Mouse (Mus musculus): ENCODE data around the gene Tmem132e.

Tmem132e gene

DNA sequence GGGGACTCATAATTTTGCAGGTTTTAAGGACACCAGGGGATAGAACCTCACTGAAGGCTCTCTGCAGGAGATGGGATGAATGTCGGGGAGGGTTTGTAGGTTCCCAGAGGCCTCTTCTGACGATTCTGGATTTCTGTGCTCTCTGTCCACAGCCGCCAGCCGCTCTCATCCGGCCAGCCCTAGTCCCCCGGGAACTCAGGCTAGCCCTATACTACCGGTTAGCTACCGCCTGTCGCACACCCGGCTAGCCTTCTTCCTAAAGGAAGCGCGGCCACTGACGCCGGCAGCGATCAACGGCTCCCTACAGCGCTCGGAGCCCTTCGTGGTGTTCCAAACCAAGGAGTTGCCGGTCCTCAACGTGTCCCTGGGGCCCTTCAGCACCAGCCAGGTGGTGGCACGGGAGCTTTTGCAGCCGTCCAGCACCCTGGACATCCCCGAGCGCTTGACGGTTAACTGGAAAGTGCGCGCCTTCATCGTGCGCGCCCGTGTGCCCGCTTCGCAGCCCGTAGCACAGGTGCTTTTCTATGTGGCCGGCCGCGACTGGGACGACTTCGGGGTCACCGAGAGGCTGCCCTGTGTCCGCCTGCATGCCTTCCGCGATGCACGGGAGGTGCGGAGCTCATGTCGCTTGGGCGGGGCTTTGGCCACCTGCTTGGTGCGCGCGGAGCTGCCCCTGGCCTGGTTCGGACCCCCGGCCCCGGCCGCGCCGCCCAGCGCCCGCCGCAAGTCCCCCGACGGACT is 45.6 kb downstream of the Tmem132e start:
- DNase-seq (ENCODE audit: low spot score in 2 of 2): no peak

DNA sequence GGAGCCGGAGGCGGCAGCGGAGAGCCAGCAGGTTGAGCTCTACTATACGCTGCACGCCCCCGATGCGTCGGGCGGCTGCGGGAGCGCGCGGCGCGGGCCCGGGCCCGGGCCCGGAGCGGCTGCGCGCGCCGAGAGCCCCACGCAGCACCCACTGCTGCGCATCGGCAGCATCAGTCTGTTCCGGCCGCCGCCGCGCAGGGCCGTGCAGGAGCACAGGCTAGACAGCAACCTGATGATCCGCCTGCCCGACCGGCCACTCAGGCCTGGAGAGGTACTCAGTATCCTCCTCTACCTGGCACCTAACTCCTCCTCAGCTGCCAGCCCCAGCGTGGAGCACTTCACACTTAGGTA is 46.1 kb downstream of the Tmem132e start:
- DNase-seq (ENCODE audit: low spot score in 2 of 2): no peak

DNA sequence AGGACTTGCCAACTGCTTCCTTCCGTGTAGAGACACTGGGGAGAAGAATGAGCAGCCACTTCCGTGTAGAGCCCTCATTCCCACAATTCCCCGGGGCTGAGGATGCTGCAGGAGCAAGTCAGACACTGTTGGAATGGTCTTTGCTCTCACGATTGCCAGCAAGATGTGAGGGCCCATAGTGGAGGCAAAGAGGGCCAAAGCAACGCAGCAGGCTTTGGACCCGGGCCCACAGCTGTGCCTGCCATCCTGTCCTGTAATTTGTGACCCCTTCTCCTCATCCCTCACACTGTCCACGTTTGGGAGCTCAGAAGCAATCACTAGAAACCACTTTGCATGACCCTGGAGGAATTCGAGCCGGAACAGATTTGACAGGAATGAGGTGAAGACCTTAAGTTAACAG is 59.8 kb downstream of the Tmem132e start:
- no peak for DNase-seq (ENCODE audit: low spot score in 2 of 2)

DNA sequence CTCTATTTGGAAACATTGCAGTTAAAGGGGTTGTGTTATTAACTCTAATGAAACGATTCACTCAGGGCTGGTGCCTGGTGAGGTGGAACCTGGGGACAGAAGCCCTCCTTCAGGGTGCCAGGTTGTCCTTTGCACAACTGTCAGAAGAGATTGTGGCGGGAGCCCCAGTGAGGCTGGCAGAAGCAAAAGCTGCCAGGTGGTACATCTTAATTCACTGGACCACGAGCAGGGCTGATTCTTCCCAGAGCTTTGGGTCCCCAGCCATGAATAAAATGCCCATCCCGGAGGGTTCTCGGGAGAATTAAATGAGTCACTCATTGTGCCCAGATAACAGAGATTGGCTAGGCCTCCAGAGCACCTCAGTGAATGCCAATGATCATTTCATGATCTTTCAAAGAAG is 63.8 kb downstream of the Tmem132e start:
- DNase-seq (ENCODE audit: low spot score in 2 of 2): no peak

DNA sequence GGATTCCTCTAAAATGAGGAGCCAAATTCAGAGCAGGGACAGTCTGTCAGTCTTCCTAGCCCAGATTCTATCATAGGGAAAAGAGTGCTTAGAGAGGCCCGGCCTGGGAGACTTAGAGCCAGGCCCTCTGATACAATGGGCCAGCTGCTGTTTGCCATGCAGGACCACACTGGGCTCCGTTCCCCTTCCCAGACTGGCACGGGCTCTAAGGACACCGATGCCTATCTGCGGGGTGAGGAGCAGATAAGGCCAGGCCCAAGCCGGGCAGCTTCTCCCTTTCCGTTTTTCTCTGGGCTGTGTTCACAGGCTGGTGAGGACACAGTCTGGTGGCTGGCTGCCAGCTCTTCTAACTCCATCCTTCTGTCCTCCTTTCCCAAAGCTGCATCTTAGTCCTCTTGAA is 64.5 kb downstream of the Tmem132e start:
- DNase-seq (ENCODE audit: low spot score in 2 of 2): no peak

DNA sequence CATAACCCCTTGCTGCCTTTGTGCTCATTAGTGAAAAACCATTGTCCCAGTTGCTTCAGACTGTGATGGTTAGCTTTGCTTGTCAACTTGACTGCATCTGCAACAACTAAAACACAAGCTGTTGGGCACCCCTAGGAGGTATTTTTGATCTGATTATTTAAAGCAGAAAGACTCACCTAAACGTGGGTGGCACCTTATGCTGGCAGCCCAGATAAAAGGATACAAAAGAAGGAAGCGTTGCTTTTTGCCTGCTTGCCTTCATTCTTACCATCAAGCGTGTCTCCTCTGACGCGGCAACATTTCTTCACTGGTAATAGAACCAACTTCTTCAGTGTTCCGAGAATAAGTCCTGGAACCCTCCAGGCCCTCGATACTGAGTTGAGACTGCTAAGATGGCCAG is 72.6 kb downstream of the Tmem132e start:
- DNase-seq (ENCODE audit: low spot score in 2 of 2): no peak

DNA sequence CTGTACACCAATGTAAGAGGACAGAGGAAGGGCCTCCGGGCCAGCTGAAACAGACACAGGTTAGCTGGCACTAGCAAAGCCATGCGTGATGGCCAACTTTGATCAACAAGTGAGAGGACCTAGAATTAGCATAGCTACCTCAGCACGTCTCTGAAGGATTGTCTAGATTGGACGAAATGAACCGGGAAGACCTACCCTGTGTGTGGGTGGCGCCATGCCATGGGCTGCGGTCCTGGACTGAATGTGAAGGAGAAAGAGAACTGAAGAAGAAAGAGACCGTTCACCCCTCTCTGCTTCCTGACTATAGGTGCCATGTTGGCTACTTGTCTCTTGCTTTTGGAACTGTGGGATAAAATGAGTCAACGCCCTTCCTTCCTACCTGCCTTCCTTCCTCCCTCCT is 76.8 kb downstream of the Tmem132e start:
- DNase-seq (ENCODE audit: low spot score in 2 of 2): no peak

DNA sequence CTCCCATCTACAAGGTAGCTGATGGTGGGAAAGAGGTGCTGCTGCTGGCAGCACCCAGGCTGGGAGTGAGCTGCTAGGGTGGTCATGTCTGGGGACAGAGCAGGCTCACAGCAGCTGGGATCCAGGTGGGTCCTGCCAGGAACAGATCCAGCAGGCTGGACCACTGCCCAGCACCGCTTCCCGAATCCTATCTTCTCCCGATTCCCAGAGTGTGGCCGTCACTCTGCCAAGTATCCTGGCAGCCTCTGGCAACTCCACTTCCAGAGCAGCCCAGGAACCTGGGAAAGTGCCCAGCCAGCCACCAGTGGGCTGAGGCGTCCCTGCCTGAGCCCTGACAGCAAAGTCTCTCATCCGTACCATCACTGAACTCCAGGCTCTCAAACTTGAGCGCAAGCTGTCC is 78.5 kb downstream of the Tmem132e start:
- DNase-seq (ENCODE audit: low spot score in 2 of 2): peak; percentile 13 to 21

DNA sequence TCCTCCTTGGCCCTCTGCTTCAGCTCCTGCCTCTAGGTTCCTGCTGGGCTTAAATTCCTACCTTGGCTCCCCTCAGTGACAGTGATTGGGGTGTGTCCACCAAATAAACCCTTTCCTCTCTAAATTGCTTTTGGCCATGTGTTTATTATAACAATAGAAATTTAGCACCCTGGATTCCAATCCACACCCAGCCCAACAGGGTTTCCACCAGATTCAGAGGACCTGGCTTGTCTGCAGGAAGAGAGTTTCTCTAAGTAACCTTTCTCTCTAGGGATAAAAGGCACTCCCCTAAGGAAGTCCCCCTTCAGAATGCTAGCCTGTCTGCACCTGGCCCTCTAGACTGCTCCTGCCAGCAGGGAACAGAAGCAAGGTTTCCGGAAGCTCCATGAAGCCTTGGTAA is 82.4 kb downstream of the Tmem132e start:
- no peak for DNase-seq (ENCODE audit: low spot score in 2 of 2)

DNA sequence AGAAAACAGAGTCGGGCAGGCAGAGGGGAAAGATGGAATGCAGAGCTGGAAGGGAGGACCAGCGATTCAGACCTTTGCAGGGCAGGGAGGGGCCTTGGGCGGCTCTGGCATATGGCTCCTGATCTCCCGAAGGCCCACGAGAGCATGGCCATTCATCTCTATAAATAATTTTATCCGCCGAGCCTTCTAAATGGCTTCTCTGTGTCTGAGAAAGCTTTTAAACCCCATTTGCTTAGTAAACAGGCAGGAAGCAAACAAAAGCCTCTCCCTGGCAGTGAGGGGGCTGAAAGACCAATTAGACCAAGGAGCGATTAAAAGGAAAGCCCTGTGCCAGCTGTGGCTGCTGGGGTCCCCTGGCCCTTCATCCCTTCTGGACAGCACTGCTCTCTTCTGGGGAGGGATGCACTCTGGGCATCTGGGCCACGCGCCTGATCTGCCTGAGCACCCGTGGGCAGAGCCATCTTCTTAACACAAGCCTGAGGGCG is 84.5 kb downstream of the Tmem132e start:
- no peak for DNase-seq (ENCODE audit: low spot score in 2 of 2)

DNA sequence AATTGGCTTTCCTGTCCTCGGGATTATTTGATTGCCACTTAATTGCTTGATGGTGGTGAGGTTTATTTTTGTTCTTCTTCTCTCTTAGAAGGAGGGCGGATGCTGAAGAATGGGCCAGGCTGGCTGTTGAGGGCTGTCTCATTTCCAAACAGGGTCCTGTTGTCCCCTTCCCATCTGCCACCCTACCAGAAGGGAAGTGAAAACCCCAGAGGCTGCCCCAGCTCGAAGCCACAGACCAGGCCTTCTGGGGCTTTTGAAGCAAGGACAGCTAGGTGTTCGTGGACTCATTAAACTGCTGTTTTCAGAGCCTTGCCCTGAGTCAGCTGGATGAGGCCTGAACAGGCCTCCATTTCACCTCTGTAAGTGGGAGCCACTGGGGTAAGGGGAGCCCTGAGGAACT is 87.4 kb downstream of the Tmem132e start:
- no peak for DNase-seq (ENCODE audit: low spot score in 2 of 2)

DNA sequence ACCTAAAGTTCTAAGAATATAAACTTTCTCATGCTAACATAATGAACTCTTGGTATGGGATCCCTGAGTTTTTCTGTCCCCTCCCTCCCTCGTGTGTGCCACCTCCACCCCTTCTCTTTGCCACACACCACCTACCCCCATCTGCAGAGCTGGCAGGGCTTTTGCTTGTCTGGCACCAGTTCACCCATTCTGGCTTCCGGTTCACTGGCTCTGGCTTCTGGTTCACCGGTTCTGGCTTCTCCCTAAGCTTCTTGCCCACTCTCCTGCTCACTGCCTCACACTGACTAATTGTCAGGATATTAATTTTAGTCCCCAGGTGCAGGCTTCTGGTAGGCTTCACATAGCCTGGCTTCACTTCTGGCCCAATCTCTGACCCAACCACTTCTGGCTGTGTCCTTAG is 88.7 kb downstream of the Tmem132e start:
- DNase-seq (ENCODE audit: low spot score in 2 of 2): no peak

DNA sequence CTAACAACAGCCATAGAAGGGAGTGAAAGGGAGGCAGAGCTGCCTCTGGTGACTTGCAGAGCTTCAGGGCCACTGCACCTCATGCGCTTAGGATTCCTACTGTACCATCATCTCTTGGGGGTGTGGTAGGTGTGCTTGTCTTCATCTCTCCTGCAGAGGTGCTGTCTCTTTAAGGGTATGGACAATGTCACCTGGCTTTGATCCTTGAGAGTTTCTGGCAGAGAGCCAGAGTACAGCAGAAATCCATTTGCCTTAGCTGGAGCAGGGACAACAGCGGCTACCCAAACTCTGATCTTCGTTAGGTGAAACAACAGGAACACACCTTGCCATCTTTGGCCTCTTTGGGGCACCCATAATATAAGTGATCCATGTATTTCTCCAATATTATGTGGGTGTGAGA is 92.2 kb downstream of the Tmem132e start:
- no peak for DNase-seq (ENCODE audit: low spot score in 2 of 2)

DNA sequence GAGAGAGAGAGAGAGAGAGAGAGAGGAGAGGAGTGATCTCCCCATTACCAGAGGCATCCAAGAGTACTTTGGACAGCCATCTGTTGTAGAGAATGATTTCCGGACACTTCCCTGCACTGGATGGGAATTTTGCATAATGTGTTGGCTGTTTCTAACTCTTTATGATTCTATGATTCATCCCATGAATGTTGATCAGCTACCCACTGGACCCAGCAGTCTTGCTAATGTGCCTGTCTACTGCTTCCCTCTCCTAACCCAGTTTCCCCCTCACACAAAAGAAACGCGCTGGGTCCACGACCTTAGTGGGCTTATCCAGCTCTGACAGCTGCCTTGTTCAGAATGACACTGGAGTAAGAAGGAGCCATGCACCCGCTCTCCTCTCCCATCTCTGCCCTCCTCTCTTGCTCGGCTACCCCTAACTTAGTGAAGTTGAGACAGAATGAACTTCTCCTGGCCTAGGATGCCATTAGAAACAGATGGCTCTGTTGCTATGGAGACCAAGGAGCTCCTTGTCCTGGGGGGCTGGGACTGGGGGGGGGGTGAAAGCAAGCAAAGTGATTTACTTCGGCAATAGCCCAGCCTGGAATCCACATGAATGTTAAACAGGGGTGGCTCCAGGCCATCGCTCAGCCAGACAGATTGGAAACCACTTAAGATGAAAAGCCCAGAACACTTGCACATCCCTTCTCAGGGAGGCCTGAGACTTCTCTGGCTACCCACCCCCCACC is 98.8 kb downstream of the Tmem132e start:
- no peak for DNase-seq (ENCODE audit: low spot score in 2 of 2)

DNA sequence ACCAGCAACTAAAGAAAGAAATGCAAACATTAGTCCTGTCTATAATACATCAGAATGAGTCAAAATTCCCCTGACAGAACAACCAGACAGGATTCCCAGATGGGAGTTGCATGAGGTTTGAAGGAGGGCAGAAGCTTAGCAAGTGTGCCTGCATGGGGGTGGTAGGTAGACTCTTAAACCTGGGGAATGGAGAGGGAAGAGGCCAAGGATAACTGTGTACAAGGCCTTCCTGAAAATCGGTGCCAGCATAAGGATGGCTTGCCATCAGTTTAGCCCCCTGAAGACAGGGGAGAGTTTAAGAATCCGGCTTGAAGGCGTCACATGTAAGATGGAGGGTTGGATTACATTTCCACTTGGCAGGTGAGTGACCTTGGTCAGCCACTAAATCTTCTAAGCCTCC is 102.2 kb downstream of the Tmem132e start:
- DNase-seq (ENCODE audit: low spot score in 2 of 2): no peak

Data from frontal cortex, postnatal 25 days (tissue).